Mouse (Mus musculus) heart, adult 2 months (tissue): ENCODE results near the gene Tnip1.

Experiments
- CTCF ChIP-seq: fragments of 200-600 bp; IDR thresholded peaks from 2 replicates; pipeline ENCODE4 v1.8.1; 2022; ENCODE audit warnings: antibody characterized with exemption, mild to moderate bottlenecking, moderate library complexity
- POLR2A ChIP-seq: fragments of 200-500 bp; IDR thresholded peaks from 2 replicates; pipeline ENCODE4 v1.6.1; 2011; ENCODE audit warnings: mild to moderate bottlenecking, low read depth, low read length, control low read depth; ENCODE audit not compliant: insufficient read depth

DNA sequence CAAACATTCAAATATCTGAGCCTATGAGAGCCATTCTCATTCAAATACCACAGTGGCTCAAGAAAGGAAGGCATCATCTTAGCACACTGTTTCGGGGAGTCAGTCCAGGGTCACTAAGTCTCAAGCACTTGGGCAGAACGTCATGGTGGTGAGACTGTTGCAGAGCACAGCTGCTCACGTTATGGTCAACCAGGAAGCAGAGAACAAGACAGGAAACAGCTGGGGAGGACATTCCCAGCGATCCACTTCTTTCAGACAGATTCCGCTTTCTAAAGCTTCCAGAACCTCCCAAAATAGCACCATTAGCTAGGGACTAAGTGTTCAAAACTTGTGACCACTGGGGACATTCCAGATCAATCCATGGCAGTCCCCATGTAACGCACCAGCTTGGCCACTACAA, 74.8 kb downstream of the Tnip1 start:
- no peak for TF ChIP-seq POLR2A
- no peak for TF ChIP-seq CTCF
